Mouse (Mus musculus): Measurements from ENCODE around the gene Itga4.

Gene Itga4

GRCm38 (mm10) chr2:79267181-79267580 is 12.0 kb downstream of the Itga4 start:
- no peak for DNase-seq

- no peak for DNase-seq
Measured at GRCm38 (mm10) chr2:79268863-79269262, 13.6 kb downstream of the Itga4 start.

GRCm38 (mm10) chr2:79270034-79270535 is 14.9 kb downstream of the Itga4 start:
- no peak for DNase-seq

GRCm38 (mm10) chr2:79271838-79272237 is 16.6 kb downstream of the Itga4 start:
- no peak for DNase-seq

GRCm38 (mm10) chr2:79278581-79278980 is 23.4 kb downstream of the Itga4 start:
- DNase-seq = no peak

- no peak for DNase-seq
Measured at GRCm38 (mm10) chr2:79284206-79284605, 29.0 kb downstream of the Itga4 start.

- no peak for DNase-seq
Measured at GRCm38 (mm10) chr2:79290149-79290548, 34.9 kb downstream of the Itga4 start.

- DNase-seq = no peak
Measured at GRCm38 (mm10) chr2:79291922-79292321, 36.7 kb downstream of the Itga4 start.

GRCm38 (mm10) chr2:79292431-79292830 is 37.2 kb downstream of the Itga4 start:
- DNase-seq = no peak

GRCm38 (mm10) chr2:79302398-79302797 is 47.2 kb downstream of the Itga4 start:
- DNase-seq = no peak

GRCm38 (mm10) chr2:79307549-79307948 is 52.3 kb downstream of the Itga4 start:
- DNase-seq = no peak

GRCm38 (mm10) chr2:79309454-79310118 is 54.4 kb downstream of the Itga4 start:
- DNase-seq = no peak

GRCm38 (mm10) chr2:79312499-79312898 is 57.3 kb downstream of the Itga4 start:
- no peak for DNase-seq

- DNase-seq = no peak
Measured at GRCm38 (mm10) chr2:79315108-79315507, 59.9 kb downstream of the Itga4 start.

GRCm38 (mm10) chr2:79316182-79316880 is 61.1 kb downstream of the Itga4 start:
- DNase-seq = no peak

- no peak for DNase-seq
Measured at GRCm38 (mm10) chr2:79328079-79328478, 72.9 kb downstream of the Itga4 start.

GRCm38 (mm10) chr2:79334661-79335060 is 79.4 kb downstream of the Itga4 start:
- no peak for DNase-seq

- no peak for DNase-seq
Measured at GRCm38 (mm10) chr2:79336141-79336540, 80.9 kb downstream of the Itga4 start.

- DNase-seq = no peak
Measured at GRCm38 (mm10) chr2:79339003-79339402, 83.8 kb downstream of the Itga4 start.

- DNase-seq = no peak
Measured at GRCm38 (mm10) chr2:79343115-79343514, 87.9 kb downstream of the Itga4 start.

GRCm38 (mm10) chr2:79351179-79352099 is 96.2 kb downstream of the Itga4 start:
- DNase-seq = no peak

GRCm38 (mm10) chr2:79352100-79352802 is 97.0 kb downstream of the Itga4 start:
- DNase-seq = no peak

GRCm38 (mm10) chr2:79354773-79355172 is 99.5 kb downstream of the Itga4 start:
- no peak for DNase-seq
